Mouse (Mus musculus) brain, embryonic 14.5 days (tissue): ENCODE measurements around the gene Tmem60. TPM values are rescaled to one million over a fixed set of nuclear protein-coding genes. Genes with fewer than 3 reads are reported as not detected.

Source experiments
- DNase-seq: peaks from one replicate; pipeline ENCODE4 v3.0.0-alpha.2; 2011; ENCODE audit warnings: low read depth
- CTCF ChIP-seq: fragments of 200-500 bp; IDR thresholded peaks from 2 replicates; pipeline ENCODE4 v1.5.1; 2012; ENCODE audit warnings: inconsistent platforms, mild to moderate bottlenecking, moderate library complexity, borderline replicate concordance; ENCODE audit not compliant: insufficient read depth, insufficient read length; ENCODE audit errors: extremely low read depth
- POLR2A ChIP-seq: fragments of 200-500 bp; IDR thresholded peaks from 2 replicates; pipeline ENCODE4 v1.6.1; 2012; ENCODE audit warnings: mild to moderate bottlenecking, inconsistent platforms, borderline replicate concordance; ENCODE audit not compliant: poor library complexity, insufficient read depth, insufficient read length, severe bottlenecking; ENCODE audit errors: extremely low read depth
- polyA plus RNA-seq: library from polyadenylated mRNA; depleted of rRNA; stranded (reverse); fragments of >200 nt; gene quantifications from 2 replicates; pipeline ENCODE4 v1.2.3, GENCODE M21; 2012; rRNA removed

Tmem60 gene
- polyA plus RNA-seq = 30.5 and 36.9 TPM in 2 replicates

- TF ChIP-seq POLR2A = peak; percentile 99
- no peak for TF ChIP-seq CTCF
- peak; percentile 100 for DNase-seq
Measured at GRCm38 (mm10) chr5:20881915-20882800, at the start of gene Tmem60, which contains the start of gene Phtf2. Tmem60 (plus strand) TSS chr5:20882191. Phtf2 (minus strand) TSS chr5:20882124.

DNA sequence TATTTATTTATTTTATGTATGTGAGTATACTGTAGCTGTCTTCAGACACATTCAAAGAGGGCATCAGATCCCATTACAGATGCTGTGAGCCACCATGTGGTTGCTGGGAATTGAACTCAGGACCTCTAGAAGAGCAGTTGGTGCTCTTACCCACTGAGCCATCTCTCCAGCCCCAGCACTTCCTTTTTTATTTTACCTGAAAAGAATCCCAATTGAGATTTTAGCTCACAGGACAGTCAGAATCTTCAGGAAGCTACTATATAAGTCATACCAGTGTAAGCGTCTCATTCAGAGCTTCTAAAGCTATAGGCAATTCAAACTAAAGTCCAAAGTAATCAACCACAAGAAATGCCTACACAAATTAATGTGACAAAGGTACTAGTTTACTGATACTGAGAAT is 47.6 kb upstream of the Tmem60 start:
- no peak for TF ChIP-seq POLR2A
- no peak for TF ChIP-seq CTCF
- no peak for DNase-seq

- DNase-seq = no peak
- TF ChIP-seq POLR2A (no peak), CTCF (no peak)
Measured at GRCm38 (mm10) chr5:20837082-20837481, 44.9 kb upstream of the Tmem60 start.

DNA sequence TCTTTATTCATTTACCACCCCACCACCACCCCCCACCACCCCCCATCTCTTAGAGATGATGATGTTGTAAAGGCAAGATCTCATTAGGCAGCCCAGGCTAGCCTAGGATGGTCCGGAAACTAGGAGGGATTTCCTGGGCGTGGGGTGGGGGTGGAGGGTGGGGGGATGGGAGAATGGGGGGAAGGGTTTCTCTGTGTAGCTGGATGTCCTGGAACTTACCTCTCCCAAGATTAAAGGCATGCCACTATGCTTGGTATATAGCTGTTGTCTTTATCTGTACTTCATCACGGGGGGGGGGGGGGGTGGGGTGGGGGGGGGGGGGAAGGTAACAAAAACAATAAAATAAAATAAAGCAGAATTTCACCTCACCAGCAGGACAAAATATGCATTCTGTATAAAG is 38.6 kb upstream of the Tmem60 start:
- TF ChIP-seq POLR2A = no peak
- DNase-seq = no peak

GRCm38 (mm10) chr5:20843816-20844215 is 38.2 kb upstream of the Tmem60 start:
- TF ChIP-seq CTCF (no peak), POLR2A (no peak)
- peak; percentile 78 for DNase-seq

DNA sequence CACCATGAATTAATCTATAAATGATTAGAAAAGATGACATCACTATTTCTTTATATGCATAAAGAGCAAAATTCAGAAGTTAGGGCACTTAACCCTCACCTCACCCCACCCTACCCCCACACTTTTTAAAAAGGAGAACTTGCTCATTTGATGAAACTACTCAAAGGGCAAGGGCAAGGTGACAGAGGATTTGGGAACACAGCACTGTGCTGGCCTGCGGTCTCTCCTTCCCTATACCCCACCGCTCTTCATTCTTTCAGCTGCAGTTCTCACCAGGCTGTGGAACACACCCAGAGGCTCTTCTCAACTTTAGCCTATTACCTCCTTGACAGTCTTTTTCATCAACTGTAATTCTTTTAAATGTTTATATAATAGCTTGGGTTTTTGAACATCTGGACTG is 35.0 kb upstream of the Tmem60 start:
- TF ChIP-seq CTCF (no peak), POLR2A (no peak)
- DNase-seq = no peak

DNA sequence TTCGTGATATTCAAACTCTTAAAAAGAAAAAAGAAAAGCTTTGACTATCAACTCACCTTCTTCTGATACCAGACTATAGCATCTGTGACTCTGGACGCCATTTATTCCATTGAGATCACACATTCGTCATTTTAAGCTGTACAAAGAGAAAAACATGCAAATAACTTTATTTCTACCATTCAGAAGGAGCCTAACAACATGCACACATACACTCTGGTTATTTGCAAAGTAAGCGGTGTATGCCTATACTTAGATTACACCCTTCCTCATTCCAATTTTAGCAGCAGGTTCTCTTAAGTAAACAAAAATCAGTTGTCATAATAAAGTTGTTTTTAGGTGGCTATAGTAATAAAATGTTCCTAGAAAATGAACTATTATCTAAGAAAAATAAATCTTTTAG is 26.9 kb upstream of the Tmem60 start:
- no peak for TF ChIP-seq CTCF
- no peak for TF ChIP-seq POLR2A

DNA sequence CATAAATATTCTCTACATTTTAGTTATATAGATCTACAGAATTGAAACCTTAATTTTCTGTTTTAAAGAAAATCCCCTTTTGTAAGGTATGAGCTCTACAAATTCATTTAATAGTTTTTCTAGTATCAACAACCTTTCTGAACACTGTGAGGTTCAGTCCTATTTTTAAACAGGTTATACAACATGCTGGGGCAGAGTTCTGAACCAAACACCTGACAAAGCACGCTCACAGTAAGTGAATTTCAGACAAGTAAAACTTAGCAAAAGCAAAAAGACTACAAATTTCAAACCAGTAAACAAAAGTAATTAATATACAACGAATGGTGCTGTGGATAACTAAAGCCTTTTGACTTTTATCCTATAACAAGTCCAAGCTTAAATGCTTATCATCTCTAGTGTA is 23.6 kb upstream of the Tmem60 start:
- no peak for TF ChIP-seq POLR2A
- no peak for TF ChIP-seq CTCF
- DNase-seq = no peak

More for the DNA sequence above, 26.9 kb upstream of the Tmem60 start:
- no peak for DNase-seq

GRCm38 (mm10) chr5:20860565-20860964 is 21.4 kb upstream of the Tmem60 start:
- DNase-seq = no peak
- TF ChIP-seq POLR2A (no peak), CTCF (no peak)

DNA sequence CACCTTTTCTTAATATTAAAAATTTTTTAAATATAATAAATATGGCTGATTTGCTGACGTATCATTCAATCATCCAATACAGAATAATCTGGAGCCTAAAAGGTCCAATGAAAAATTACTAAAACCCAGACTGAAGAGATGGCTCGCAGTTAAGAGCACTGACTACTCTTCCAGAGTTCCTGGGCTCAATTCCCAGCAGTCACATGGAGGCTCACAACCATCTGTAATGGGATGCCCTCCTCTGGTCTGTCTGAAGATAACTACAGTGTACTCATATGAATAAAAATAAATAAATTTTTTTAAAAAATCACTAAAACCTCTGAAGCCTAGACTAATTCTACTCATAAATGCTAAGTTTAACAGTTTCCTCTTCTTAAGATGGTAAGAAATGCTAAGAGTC is 20.1 kb upstream of the Tmem60 start:
- DNase-seq = no peak
- TF ChIP-seq CTCF (no peak), POLR2A (no peak)

- TF ChIP-seq POLR2A (no peak), CTCF (no peak)
- peak; percentile 30 for DNase-seq
Measured at GRCm38 (mm10) chr5:20864216-20864969, 17.6 kb upstream of the Tmem60 start.
